Mouse (Mus musculus) left cerebral cortex, postnatal 4 days (tissue): ENCODE measurements at regions not wholly inside any gene's neighbourhood (a gene's known extent, or its start where the extent isn't known, plus 50 kb on each side); places are given as distances from the start of the nearest gene placed in this dataset.

Source experiments
- DNase-seq: peaks from one replicate; pipeline ENCODE4 v3.0.0-alpha.2; 2022
- intact Hi-C: fragments of 180-260 bp; cut with DNase I; formaldehyde crosslinking; loops from one replicate; pipeline ENCODE4 v1.15.1; 2025

DNA sequence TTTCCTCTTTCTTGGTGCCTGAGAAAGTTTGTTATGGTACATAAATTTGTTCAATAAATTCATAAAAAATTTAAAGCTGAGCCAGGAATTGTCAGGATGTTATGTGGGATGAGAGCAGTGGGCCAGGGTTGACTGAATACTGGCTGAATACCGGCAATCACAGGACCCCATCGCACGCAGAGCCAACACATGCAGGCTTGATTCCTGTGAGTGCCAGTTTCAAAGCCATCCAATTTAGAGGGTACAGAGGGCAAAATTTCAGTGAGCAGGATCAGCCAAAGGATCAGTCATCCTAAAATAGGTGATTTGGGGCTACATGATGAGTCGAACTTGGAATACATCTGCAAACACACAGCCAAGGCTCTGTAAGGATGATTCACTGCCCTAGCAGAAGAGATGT, 583.6 kb upstream of the Nectin3 start:
- no peak for DNase-seq
- intact Hi-C loops = no loop called here

DNA sequence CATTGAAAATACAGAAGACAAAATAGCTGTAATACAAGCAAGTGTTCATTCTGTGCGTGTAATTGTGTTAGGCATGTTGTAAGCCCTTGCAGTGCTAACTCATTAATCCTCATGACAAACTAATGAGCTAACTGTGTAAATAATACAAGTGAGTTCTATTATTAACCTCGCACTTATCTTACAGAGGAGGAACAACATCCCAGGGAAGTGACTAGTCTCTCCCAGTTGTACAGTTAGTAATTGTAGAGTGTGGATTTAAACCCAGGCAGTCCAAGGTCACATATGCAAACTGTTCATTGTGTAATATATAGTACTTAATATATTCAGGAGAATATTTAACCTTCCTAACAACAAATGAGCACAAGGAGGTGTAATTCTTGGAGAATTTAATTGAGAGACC, 582.0 kb upstream of the Nectin3 start:
- DNase-seq = no peak
- intact Hi-C loops = no loop called here

DNA sequence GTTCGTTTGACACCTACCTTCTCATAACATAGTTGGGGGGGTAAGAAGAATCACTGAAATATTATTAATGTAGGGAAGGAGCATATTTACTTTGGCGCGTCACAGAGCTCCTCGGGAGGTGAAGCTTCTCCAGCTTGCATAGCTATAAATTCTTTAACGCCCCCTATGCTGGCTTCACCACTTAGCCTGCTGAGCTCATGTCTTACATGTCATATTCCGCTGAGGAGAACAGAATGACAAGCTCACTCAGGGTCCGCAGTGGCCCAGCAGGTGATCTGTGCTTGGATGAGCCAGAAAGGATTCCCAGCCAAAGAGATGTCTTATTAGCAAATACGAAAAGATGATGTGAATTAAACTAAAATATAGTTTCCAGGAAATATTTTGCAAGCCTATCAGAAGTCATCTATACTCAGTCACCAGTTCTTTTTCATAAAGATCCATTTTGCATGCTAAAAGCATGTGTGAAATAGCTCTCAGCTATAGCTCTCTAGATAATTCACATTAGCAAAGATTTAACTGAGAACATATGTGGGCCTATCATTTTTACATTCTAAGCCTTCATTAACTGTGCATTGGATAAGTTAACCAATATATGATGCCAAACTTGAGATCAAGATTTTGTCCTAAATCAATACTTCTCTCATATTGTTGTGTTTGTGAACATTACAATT, 561.1 kb upstream of the Nectin3 start:
- peak; percentile 86 for DNase-seq
- intact Hi-C loops = no loop called here

DNA sequence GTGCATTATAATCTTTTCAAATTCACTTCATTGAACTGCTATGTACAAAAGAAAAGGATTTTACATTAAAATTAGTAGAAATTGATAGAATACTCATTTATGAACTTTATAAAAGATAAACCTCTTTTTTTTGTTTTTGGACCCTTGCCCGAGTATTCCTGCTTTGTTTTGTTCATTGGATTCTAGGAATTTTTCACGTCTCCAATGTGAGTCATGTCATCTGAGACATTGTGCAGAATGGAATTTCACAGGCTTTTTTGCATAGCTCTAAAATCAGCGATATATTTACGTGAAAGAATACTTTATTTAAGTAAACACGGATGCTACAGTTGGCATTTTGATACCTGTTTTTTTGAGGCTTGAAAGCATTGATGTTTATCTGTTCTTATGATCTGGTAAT, 560.5 kb upstream of the Nectin3 start:
- intact Hi-C loops = no loop called here

DNA sequence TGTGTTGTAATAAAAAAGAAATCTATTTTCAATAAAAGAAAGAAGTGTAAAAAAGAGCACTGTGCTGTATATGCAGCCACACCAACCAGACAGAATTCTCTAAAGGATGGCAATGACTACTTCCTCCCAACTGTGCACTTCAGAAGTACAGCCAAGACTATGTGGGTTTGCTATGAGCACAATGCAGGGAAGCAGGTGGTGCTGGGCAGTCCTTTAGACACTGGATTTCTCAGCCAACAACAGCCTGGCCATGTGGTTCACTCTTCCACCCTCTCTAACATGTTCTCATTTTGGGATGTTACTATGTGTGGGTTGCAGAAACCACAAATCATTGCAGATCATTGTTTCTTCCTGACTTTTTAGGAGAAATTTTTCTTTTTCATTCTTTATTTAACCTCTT, 527.6 kb upstream of the Nectin3 start:
- DNase-seq = peak; percentile 35
- intact Hi-C loops = no loop called here

More for the DNA sequence above, 560.5 kb upstream of the Nectin3 start:
- DNase-seq = no peak

DNA sequence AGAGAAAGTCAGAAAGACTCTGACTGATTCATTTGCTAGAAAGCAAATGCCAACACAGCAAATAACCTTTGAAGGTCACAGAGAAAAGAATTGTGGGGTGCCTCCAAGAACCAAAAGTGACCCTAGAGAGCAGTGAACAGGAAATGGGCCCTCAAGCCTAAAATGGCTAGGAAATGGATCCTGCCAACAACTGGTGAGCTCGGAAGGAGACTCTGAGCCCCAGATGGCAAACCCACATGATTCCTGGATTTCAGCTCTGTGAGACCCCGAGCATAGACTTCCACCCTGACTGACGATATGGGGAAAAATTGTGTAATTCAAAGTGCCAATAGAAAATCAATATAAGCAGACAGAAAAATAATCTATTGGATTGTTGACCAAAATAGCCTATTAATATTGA, 519.2 kb upstream of the Nectin3 start:
- peak; percentile 29 for DNase-seq
- intact Hi-C loops = no loop called here

DNA sequence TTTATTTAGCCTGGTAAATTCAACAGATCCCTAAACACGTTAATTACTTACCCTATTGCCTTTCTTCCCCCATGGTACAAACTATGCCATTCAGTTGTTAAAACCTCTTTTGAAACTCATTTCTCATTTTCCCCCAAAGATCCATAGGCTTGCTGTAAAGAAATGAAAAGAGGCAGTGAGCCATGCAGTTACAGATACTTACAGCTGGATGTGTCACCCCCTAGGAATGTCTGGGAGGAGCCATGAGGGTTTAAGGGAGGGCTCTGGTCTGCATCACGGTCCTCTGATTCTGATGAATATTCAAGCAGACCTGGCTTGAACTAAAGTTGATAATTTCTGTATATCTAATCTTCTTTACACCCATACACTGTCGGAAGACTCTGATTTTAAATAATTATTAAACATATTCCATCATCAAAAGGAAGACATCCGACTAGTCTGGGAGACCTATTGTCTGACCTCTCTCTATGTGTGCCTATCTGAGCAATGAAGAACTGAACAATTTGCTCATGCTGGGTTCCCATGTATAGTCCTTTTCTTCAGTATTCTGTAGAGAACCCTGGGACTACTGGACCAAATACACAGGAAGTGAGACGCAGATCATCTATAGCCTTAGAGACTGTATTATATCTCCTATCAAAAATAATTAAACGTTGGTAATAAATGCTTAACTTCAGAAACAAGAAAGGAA, 484.7 kb upstream of the Nectin3 start:
- intact Hi-C loops = no loop called here
- no peak for DNase-seq

DNA sequence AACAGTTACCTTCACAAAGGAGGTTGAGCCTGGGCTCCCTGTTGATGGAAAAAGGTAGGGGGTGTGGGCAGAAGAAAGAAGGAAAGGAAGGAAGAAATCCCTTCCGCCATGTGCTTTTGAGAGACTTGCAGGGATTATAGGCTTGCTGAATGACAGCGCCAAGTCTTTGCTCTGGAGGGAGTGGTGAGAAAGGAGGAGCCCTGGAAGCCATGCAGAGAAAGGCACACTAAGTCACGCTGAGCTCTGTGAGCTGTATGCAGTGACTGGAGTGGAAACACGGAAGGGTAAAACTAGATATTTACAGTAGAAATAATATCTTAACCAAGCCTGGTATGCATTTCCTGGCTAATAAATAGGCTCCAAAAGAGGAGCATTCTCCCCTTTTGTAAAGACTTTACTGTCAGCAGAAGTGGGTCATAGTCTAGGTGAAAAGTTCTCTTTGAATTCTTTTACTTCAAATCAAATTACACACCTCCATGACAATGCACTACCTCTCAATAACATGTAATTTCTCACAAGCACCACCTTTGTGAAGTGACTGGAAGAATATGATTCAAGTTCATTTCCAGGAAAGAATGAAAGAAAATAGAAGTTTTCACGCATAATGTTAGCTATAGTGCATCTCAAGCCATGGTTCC, 484.1 kb upstream of the Nectin3 start:
- intact Hi-C loops = no loop called here
- DNase-seq = no peak

DNA sequence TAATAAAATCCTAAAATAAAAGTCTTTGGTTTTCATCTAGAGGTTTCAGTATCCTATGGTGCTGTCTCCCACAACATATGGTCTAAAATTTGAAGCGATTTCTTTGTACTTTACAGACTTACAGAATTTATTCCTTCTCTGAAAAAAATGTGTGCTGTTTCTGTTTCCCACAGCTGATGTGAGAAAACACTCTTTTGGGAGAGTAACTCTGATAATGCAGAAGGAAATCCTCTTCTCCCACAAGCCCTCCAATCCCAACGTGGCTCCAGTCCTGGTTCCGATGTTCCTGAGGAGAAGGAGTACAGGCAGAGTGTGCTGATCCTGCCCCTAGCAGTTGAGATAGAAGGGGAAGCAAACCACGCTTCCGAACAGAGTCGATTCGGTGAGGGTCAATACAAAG, 467.4 kb upstream of the Nectin3 start:
- DNase-seq = no peak
- intact Hi-C loops = no loop called here

DNA sequence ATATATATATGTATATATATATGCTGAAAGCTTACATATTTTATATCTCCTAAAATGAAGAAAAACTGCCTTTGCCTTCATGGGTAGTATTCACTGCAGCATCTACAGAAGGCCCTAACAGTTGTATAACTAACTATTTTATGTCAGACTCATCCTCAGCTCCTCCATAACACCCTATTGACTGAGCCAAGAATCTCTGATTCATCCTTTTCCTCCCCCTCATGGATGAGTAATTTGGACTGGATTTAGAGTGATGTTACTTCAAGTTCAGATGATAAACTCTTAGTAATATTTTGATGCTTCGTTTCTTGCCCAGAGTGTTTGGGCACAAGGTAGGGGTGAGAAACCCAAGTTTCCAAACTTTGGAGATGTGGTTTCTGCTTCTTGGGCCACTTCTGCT, 458.7 kb upstream of the Nectin3 start:
- intact Hi-C loops = no loop called here
- no peak for DNase-seq

DNA sequence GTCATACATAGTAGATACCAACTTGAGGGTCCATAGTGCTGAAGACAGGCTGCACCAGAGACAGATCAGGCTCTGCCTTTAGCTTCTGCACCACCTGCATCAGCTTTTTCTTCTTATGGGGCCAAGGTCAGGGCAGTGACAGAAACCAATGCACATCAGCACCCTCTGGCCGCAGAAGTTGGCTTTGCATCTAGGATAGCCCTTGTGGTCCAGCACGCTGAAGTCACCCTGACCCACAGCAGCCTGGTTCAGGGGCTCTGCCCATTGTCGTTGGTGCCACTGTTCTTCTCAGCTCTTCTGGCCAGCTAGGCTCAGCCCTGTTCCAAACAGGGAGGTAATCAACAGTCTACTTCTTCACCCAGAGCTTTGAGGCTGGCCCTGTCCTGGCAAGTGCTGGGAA, 427.7 kb upstream of the Nectin3 start:
- DNase-seq = peak; percentile 27
- intact Hi-C loops = no loop called here

DNA sequence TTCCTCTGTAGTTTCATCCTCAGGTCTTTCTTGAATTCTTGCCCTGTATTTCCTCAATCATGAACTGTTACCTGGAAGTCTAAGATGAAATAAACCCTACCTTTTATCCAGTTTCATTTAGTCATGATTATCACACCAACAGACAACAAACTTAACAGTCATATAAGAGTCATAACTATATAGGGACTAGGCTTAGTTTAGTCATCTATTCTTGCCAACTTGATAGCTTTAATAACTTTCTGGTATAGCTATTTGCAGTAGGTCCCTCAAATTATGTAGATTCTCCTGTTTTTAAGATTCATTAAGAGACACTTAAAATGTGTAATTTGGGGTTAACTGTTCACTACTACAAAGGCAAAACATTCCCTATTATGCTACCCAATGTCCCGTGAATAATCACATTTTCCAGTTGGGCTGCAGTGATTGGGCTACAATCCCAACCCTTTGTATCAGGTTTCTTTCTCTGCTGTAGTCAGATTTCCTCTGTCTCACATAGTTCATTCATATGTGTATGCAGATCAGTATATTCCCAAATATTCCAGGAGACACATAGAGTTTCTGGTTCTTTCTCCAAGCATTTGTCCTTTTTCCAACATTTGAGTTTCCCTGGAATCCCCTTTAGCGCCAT, 396.4 kb upstream of the Nectin3 start:
- intact Hi-C loops = no loop called here
- peak; percentile 15 for DNase-seq

DNA sequence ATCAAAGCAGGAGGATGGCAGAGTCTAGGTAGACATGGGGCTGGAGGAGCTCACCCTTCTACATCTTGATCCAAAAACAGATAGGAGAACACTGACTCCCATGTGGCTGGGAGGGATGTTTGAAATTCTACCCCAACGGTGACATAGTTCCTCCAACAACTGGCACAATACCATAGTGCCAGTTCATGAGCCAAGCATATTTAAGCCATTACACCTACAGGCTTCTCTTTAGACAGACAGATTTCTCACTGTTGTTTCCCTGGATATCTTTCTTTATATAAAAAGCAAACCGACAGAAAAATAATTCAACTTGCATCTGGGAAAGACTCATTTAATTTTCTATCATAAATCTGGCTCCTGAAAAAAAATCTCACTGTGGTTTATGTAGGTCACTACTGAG, 380.4 kb upstream of the Nectin3 start:
- intact Hi-C loops = no loop called here
- no peak for DNase-seq

DNA sequence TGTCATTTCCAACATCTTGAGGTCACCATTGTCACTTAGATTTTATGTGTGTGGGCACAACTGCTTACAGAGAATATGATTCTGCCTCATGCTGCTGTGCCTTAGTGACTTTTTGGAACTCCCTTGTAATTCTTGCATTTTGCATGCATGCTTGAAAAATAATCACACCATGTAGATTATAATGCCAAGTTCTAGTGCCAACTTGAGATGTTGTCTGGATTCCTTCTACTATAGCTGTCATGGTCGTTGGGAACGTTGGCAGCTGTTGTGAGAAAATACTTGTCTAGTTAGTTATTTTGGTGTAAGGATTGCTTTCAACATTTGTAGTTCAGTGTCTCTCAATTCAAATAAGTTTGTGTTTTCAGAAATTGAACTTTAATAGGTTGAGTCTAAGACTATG, 365.6 kb upstream of the Nectin3 start:
- intact Hi-C loops = no loop called here
- DNase-seq = no peak

DNA sequence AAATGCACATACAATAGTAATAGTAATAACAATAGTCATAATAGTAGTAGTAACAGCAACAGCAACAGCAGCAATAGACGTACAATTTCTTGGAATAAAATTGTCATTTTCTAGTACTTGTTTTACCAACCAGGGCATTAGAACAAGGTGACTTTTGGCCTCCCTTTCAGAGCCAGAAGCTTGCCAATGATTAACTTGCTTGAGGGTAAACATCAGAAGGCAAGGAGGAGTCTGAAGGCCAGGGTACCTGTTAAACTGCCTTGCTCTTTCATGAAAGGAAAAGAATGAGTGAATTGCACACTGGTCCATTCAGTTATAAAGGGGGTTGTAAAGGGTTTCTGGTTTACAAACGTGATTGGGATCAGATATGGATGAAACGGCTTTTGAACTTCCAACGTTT, 351.2 kb upstream of the Nectin3 start:
- intact Hi-C loops = no loop called here
- DNase-seq = no peak

DNA sequence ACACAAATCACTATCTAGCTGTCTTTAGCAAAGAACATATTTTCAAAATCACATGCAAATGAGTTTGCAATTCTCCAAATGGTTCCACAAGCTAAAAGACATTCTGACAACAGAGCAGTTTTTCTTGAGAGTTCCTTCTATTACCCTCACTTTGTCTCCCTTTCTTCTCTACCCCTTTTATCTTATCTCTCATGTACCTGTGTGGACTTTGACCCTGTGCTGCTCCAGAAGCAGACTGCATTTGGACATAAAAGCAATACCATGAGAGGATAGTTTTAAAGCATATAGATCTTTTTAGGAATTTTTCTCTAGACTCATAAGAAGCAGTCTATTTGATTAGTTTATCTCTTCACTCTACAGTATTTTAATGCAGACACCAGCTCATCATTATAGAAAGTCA, 350.4 kb upstream of the Nectin3 start:
- intact Hi-C loops = no loop called here
- DNase-seq = no peak

DNA sequence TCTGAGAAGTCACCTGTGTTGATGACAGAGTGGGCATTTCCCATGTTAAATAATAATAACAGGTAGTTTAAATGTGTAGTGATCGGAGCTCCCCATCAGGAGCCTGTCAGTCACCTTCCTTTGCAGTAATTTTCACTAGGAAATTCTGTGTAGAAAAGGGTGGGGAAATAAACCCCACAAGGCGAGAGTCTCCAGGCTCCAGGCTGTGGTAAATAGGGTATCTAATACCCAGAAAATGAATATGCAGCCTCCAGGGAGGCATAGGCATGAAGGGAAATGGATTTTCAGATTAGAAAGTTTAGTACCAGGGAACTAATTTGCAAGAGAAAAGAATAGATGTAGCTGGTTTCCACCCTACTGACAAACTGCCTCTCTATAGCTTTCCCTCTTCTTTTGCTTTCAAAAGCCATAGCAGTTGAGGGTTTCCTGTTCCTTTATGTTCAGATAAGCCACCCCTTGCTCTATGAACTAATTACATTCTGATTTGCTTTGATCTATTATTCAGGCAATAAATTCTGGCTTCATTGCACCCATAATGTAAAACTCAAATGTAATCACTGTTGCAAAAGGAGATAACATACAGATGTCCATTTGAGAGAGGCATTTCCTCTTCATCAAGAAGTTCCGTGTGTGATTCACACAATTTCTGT, 349.5 kb upstream of the Nectin3 start:
- DNase-seq = no peak
- intact Hi-C loops = no loop called here

DNA sequence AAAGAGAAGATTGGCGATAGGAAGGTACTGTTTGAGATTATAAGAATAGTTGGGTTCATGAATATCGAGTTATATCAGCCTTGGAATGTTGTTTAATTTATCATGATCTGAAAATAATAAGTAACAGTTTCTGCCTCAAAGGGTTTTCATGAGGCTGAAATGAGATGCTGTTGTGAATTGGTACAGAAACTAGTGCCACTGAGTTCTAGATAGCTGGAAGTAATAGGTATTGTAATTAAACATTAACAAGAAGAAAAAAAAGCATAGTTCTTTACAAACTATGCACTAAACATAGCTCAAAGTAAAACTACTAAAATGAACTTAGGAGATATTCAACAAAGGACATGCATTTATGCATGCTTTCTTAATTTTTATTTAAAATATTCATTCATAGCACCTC, 342.9 kb upstream of the Nectin3 start:
- intact Hi-C loops = no loop called here
- DNase-seq = no peak

DNA sequence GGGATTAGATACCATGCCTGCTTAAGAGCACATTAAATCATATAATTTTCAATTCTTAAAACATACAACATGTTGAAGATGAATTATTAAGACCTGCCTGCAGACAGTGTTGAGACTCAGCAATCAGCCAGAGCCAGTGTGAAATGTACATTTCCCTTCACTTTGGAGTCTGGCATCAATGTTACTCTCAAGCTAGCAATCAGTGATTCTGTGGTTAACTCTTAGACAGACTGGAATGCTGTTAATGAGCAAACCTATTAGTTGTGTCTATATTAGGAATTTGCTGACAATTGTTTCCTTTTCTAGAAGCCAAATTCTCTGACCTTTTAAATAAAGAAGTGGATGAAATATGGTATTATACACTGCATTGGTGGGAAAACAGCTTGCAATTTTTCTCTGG, 342.4 kb upstream of the Nectin3 start:
- intact Hi-C loops = no loop called here
- no peak for DNase-seq

DNA sequence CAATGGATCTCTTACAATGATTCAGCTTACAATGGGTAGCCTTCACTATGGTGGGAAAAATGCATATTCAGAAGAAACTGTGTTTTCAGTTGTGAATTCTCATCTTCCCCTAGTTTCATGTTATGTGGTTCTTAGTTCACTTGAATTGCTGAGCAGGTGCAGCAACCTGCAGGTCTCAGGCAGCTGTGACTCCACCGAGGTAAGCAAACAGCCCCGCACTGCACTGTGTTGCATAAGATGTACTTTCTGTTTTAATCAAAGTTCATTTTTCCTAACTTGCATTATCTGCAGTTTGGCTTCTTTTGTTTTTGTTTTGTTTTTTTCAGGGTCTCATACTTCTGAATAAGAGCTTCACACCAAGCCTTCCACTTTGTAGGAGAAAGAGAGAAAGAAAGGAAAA, 326.8 kb upstream of the Nectin3 start:
- DNase-seq = no peak
- intact Hi-C loops = no loop called here

DNA sequence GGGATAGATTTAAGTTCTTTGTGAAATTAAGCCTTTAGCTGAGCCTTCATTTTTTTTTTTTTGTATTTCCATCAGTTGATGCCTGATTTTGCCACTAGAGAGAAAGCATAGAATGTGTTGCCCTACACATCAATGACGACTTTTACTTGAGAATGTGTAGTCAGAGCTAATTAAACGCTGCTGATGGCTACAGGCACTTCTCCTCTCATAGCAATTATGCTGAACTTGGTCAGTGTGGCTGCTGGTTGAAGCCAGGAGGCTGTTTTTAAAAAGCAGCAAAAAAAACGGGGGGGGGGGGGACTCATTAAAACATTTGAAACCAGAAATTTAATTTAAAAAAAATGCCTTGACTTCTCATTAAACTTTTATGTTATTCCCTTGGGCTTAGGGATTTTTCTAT, 324.4 kb upstream of the Nectin3 start:
- intact Hi-C loops = no loop called here
- DNase-seq = no peak
